Mouse (Mus musculus) liver, embryonic 14.5 days (tissue): ENCODE results near the gene Asb15. TPM values are rescaled to one million over a fixed set of nuclear protein-coding genes. Genes with fewer than 3 reads are reported as not detected.

Experiments used
- ATAC-seq: fragments of 200-750 bp; cut with Nextera tagmentation; 2 replicates; pipeline ENCODE4 v1.8.0; 2017; ENCODE audit warnings: moderate number of reproducible peaks, mild to moderate bottlenecking, moderate library complexity; ENCODE audit not compliant: insufficient read depth
- DNase-seq, 3 experiments: peaks; one replicate each; pipeline ENCODE4 v3.0.0-alpha.2; 2012 to 2013; ENCODE audit warnings: low read depth in 3 of 3, low spot score in 3 of 3
- H3K27ac ChIP-seq: fragments of 300-500 bp; sonication (generic); 2 replicates; pipeline ENCODE4 v1.5.1; 2014; ENCODE audit warnings: moderate library complexity, mild to moderate bottlenecking, control low read depth, inconsistent platforms
- H3K27me3 ChIP-seq: fragments of 300-500 bp; sonication (generic); 2 replicates; pipeline ENCODE4 v1.6.1; 2014; ENCODE audit warnings: mild to moderate bottlenecking, low read length, moderate library complexity; ENCODE audit not compliant: control insufficient read depth, insufficient read depth
- H3K36me3 ChIP-seq: fragments of 300-500 bp; sonication (generic); replicated peaks from 2 replicates; pipeline ENCODE4 v1.6.1; 2014; ENCODE audit warnings: low read depth; ENCODE audit not compliant: control insufficient read depth, insufficient read depth
- H3K4me1 ChIP-seq, 2 experiments: fragments of 200-500 bp in 1 of 2; fragments of 300-500 bp in 1 of 2; sonication (generic) in 1 of 2; replicated peaks; 2 replicates each; pipeline ENCODE4 v1.6.1; 2012 to 2014; ENCODE audit warnings: antibody characterized with exemption in 1 of 2, inconsistent platforms in 1 of 2, low read length in 1 of 2; ENCODE audit not compliant: control insufficient read depth in 2 of 2, insufficient read depth in 2 of 2
- H3K4me2 ChIP-seq: fragments of 300-500 bp; sonication (generic); 2 replicates; pipeline ENCODE4 v1.6.1; 2014; ENCODE audit warnings: low read depth, mild to moderate bottlenecking, control low read depth, moderate library complexity
- H3K4me3 ChIP-seq, 2 experiments: fragments of 200-500 bp in 1 of 2; fragments of 300-500 bp in 1 of 2; sonication (generic) in 1 of 2; 2 replicates each; pipeline ENCODE4 v1.5.1; 2012 to 2014; ENCODE audit warnings: low read depth in 2 of 2, low read length in 2 of 2, mild to moderate bottlenecking in 2 of 2, control low read depth in 1 of 2, inconsistent platforms in 1 of 2, moderate library complexity in 1 of 2; ENCODE audit not compliant: insufficient read depth in 1 of 2
- H3K9ac ChIP-seq: fragments of 300-500 bp; sonication (generic); replicated peaks from 2 replicates; pipeline ENCODE4 v1.6.1; 2014; ENCODE audit warnings: mild to moderate bottlenecking, control low read depth, moderate library complexity
- H3K9me3 ChIP-seq: fragments of 300-500 bp; sonication (generic); 2 replicates; pipeline ENCODE4 v1.6.1; 2016; ENCODE audit warnings: low read length, mixed read lengths; ENCODE audit not compliant: control insufficient read depth
- CTCF ChIP-seq: IDR thresholded peaks from 2 replicates; pipeline ENCODE4 v1.5.1; 2016; ENCODE audit warnings: antibody characterized with exemption, low read depth, control low read depth
- EP300 ChIP-seq: IDR thresholded peaks from 2 replicates; pipeline ENCODE4 v1.6.1; 2016; ENCODE audit warnings: antibody characterized with exemption, low read depth
- WGBS: fragments of 180-500 bp; shearing (Covaris S2); extraction: QIAGEN DNeasy Blood & Tissue Kit; methylation state at CpG from one replicate; pipeline ENCODE4 v1.1.7; 2014; ENCODE audit not compliant: insufficient replicate concordance; 5-methylcytosine and 5-hydroxymethylcytosine counted together
- polyA plus RNA-seq, 2 experiments: library from polyadenylated mRNA; depleted of rRNA in 1 of 2; stranded (reverse) in 1 of 2; unstranded in 1 of 2; fragments of >200 nt; fragmentation: Nextera tagmentation in 1 of 2; extraction: Ambion mirVana in 1 of 2; gene quantifications; 2 replicates each; pipeline versions ENCODE4 v1.2.1 to v1.2.3; 2012 to 2014

Asb15 gene
- polyA plus RNA-seq, 2 experiments, result 0.01 TPM; not detected in 1

DNA sequence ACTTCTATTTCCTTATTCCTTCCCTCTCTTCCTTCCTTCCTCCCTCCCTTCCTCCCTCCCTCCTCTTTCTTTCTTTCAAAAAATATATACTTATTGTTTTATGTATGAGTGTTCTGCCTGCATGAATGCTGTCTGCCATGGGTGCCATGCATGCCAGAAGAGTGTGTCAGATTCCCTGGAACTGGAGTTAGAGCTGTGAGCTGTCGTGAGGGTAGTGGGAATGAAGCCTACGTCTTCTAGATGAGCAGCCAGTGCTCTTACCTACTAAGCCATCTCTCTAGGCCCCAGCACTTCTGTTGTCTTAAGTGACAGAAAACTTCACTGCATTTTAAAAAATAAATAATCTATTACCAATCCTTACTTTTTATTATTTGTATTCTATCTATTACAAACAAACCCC is 93.0 kb downstream of the Asb15 start:
- H3K4me1 ChIP-seq, result no peaks in the 10 kb centered on the region
- no peaks in the 10 kb centered on the region for H3K27me3 ChIP-seq
- 79% methylated on average over 2 of the region's 2 CpGs for WGBS
- no peak for ATAC-seq
- H3K36me3 ChIP-seq, result peaks cover 16% of the 10 kb centered on the region
- no peak overlapping the region for H3K27ac ChIP-seq
- no peak for DNase-seq
- no peak overlapping the region for H3K4me3 ChIP-seq
- no peaks in the 10 kb centered on the region for H3K9me3 ChIP-seq
- TF ChIP-seq EP300 (no peak), CTCF (no peak)
- no peak overlapping the region for H3K9ac ChIP-seq
- H3K4me2 ChIP-seq, result no peak overlapping the region

DNA sequence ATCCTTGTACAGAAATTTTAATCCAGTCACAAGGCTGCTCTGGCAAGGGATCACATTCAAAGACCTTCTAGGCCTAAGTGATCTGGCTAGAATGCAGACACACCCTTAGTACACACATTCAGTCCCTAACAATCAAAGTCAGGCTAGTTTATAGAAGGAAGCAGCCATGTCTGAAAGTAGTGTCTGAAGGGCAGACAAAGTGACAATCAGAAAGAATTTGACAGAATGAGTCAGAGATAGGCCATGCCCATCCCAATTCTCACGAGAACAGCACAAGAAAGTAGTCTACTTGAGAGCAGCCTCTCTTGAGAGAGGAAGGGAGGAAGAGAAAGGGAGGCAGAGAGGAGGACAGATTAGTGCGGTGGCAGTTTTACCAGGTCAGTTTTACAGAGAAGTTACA is 94.2 kb downstream of the Asb15 start:
- H3K36me3 ChIP-seq, result peaks cover 17% of the 10 kb centered on the region
- 66% methylated on average over 2 of the region's 2 CpGs for WGBS
- H3K4me3 ChIP-seq, result no peak overlapping the region
- H3K27me3 ChIP-seq, result no peaks in the 10 kb centered on the region
- no peaks in the 10 kb centered on the region for H3K4me1 ChIP-seq
- no peak for DNase-seq
- ATAC-seq, result no peak
- no peak overlapping the region for H3K9ac ChIP-seq
- H3K4me2 ChIP-seq, result no peak overlapping the region
- H3K9me3 ChIP-seq, result no peaks in the 10 kb centered on the region
- TF ChIP-seq EP300, result no peak
- no peak for TF ChIP-seq CTCF
- no peak overlapping the region for H3K27ac ChIP-seq

Other genes with a start within 250 kb of the Asb15 start
- 0.01 TPM in 1 of 2 replicates, not detected in the other for gene Iqub, start 13.1 kb upstream of the Asb15 start, polyA plus RNA-seq (2012; rRNA removed)
- gene Iqub, start 13.1 kb upstream of the Asb15 start, polyA plus RNA-seq (2014; fragmentation: Nextera tagmentation; extraction: Ambion mirVana), result not detected in 2 replicates
- 5.2 and 18.6 TPM in 2 replicates for gene Ndufa5, start 131 bp upstream of the Asb15 start, polyA plus RNA-seq (2012; rRNA removed)
- 232 and 237 TPM in 2 replicates for gene Ndufa5, start 131 bp upstream of the Asb15 start, polyA plus RNA-seq (2014; fragmentation: Nextera tagmentation; extraction: Ambion mirVana)
- 0.02 TPM in 2 replicates for gene Lmod2, start 69.6 kb downstream of the Asb15 start, polyA plus RNA-seq (2012; rRNA removed)
- not detected in 2 replicates for gene Lmod2, start 69.6 kb downstream of the Asb15 start, polyA plus RNA-seq (2014; fragmentation: Nextera tagmentation; extraction: Ambion mirVana)
- 5.0 and 6.0 TPM in 2 replicates for gene Wasl, start 136.9 kb downstream of the Asb15 start, polyA plus RNA-seq (2012; rRNA removed)
- gene Wasl, start 136.9 kb downstream of the Asb15 start, polyA plus RNA-seq (2014; fragmentation: Nextera tagmentation; extraction: Ambion mirVana), result 11.4 and 12.9 TPM in 2 replicates
- not detected in 2 replicates for gene Hyal6, start 205.1 kb downstream of the Asb15 start, polyA plus RNA-seq (2012; rRNA removed)
- 0.03 TPM in 1 of 2 replicates, not detected in the other for gene Hyal6, start 205.1 kb downstream of the Asb15 start, polyA plus RNA-seq (2014; fragmentation: Nextera tagmentation; extraction: Ambion mirVana)
- not detected in 2 replicates for gene Hyal4, start 220.2 kb downstream of the Asb15 start, polyA plus RNA-seq (2012; rRNA removed)
- gene Hyal4, start 220.2 kb downstream of the Asb15 start, polyA plus RNA-seq (2014; fragmentation: Nextera tagmentation; extraction: Ambion mirVana), result not detected in 2 replicates